Mouse (Mus musculus) cerebellum, adult 11 months (tissue): Measurements from ENCODE around the gene Pex14.

Experiments
- DNase-seq: peaks from one replicate; pipeline ENCODE4 v3.0.0; 2022

The Pex14 gene

DNA sequence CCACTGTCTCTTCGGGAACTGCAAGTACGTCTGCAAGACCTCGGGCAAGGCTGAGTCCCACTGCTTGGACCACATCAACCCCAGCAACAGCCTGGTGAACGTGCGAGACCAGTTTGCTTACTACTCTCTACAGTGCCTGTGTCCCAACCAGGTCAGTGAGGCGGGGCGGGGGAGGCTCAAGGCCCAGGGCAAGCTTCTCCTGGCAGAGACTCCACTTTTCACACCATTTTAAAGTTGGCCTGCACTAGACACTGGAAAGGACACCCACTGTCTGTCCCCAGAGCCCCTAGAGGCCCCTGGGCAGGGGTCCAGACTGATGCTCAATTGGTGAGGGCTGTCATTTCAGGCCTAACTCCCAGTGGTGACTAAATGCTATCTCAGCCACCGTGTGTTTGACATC lies 153.6 kb downstream of the Pex14 start:
- DNase-seq, result no peak

DNA sequence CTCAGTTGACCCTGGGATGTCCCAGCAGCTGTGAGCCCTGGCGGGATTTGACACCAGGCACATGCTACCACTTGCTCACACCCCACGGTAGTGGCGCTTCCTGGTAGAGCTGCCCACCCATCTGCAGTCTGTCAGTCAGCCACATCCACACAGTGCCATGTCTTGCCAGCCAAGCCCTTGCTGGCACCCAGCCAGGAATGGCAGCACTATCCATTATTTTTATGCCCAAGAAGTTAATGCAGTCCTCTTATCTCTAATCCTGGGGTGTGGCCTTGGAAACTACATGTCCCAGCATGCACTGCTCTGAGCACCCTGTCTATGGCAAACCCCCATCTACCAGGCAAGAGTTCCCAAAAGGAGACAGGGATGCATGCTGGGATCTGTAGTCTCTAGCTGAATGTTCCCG lies 154.2 kb downstream of the Pex14 start:
- DNase-seq, result peak; percentile 15

DNA sequence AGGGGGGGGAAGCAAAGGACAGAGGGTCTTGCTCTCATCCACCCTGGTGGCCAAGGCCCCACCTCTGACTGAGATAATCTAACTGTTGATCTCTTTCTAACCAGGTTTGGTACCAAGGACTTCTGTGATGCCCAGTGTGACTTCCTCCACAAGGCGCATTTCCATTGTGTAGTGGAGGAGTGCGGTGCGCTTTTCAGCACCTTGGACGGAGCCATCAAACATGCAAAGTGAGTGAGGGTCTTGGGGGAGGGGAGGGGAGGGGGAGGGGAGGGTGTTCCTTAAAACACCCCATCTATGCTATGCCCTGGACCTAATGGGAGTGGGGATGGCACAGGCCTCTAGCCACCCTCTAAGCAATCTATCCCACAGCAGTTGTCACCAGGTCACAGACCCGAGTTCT lies 156.6 kb downstream of the Pex14 start:
- DNase-seq, result no peak

GRCm38 (mm10) chr4:148941321-148941720 lies 158.4 kb downstream of the Pex14 start:
- no peak for DNase-seq

GRCm38 (mm10) chr4:148940674-148941211 lies 158.9 kb downstream of the Pex14 start:
- DNase-seq, result no peak

DNA sequence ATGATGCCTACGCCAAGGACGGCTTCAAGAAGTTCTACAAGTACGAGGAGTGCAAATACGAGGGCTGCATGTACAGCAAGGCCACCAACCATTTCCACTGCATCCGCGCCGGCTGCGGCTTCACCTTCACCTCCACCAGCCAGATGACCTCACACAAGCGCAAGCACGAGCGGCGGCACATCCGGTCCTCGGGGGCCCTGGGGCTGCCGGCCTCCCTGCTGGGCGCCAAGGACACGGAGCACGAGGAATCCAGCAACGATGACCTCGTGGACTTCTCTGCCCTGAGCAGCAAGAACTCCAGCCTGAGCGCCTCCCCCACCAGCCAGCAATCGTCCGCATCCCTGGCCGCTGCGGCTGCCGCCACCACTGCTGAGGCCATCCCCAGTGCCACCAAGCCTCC lies 161.1 kb downstream of the Pex14 start:
- DNase-seq, result no peak

DNA sequence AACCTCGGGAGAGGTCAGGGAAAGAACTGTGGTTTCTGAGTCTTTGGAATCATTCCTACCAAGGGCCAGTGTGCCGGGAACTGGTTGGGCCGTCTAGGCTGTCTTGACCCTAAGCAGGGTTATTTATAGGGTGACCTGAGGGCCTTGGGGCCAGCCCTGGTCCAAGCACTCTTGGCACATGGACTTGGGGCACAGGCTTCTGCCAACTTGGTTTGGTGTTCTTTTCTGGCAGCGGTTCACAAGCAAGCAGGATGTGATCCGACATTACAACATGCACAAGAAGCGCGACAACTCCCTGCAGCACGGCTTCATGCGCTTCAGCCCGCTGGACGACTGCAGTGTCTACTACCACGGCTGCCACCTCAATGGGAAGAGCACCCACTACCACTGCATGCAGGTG lies 162.9 kb downstream of the Pex14 start:
- DNase-seq, result no peak

- DNase-seq, result no peak
Observed at GRCm38 (mm10) chr4:148936111-148936510, 163.6 kb downstream of the Pex14 start.

GRCm38 (mm10) chr4:148935211-148935610 lies 164.5 kb downstream of the Pex14 start:
- no peak for DNase-seq

- no peak for DNase-seq
Observed at GRCm38 (mm10) chr4:148933109-148933508, 166.6 kb downstream of the Pex14 start.

- DNase-seq, result no peak
Observed at GRCm38 (mm10) chr4:148930721-148931229, 168.9 kb downstream of the Pex14 start.

DNA sequence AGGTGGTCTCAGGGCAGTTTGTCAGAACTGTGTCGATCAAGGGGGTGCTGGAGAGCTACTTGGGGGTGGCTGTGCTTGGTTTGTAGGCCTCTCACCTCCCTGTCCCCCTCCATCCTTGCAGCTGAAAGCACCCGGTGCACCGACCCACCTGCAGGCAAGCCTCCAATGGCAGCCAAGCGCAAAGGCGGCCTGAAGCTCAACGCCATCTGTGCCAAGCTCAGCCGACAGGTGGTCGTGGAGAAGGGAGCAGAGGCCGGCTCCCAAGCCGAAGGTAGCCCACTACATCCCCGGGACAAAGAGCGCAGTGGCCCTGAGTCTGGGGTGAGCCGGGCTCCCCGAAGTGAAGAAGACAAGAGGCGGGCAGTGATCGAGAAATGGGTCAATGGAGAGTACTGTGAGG lies 170.8 kb downstream of the Pex14 start:
- DNase-seq, result no peak

DNA sequence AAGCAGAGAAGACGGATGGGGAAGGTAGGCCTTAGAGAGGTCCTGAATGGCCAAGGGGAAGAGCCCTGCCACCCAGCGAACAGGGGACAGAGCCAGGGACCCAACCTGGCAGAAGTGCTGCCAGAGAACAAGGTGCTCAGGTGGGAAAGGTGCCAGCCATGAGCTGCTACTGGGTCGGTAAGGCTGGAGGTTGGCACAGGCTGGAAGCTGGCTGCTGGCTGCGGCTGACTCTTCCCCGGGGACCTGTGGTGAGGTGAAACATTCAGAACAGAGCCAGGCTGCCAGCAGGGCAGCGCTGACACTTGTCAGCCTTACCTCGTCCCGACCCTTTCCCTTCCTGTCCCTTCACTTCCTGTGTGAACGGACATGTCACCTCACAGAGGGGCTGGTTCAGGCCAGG lies 171.4 kb downstream of the Pex14 start:
- no peak for DNase-seq

- no peak for DNase-seq
Observed at GRCm38 (mm10) chr4:148926459-148926858, 173.2 kb downstream of the Pex14 start.

GRCm38 (mm10) chr4:148925589-148926359 lies 173.9 kb downstream of the Pex14 start:
- DNase-seq, result no peak

- DNase-seq, result no peak
Observed at GRCm38 (mm10) chr4:148923976-148924375, 175.7 kb downstream of the Pex14 start.

- DNase-seq, result no peak
Observed at GRCm38 (mm10) chr4:148923414-148923813, 176.3 kb downstream of the Pex14 start.

GRCm38 (mm10) chr4:148922221-148922700 lies 177.4 kb downstream of the Pex14 start:
- no peak for DNase-seq

DNA sequence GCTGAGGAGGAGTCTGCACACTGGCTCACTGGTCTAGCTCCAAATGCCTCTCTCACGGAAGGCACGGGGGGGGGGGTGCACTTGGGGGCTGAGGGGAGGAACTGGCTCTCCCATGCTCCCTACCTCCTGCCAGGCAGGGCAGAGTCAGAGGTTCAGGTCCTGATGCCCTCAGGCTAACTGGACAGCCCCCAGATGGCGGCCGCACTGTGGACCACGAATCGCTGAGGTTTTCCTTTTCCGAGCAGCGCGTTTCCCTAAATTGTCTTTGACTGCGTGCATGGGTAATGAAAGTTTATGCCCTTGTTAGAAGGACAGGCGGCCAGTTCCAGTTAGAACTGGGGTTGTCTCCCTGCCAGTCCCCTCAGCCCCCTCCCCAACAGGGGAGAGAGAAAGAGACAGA lies 179.1 kb downstream of the Pex14 start:
- DNase-seq, result no peak

- no peak for DNase-seq
Observed at GRCm38 (mm10) chr4:148918707-148919447, 180.8 kb downstream of the Pex14 start.

- no peak for DNase-seq
Observed at GRCm38 (mm10) chr4:148915849-148916248, 183.8 kb downstream of the Pex14 start.

- no peak for DNase-seq
Observed at GRCm38 (mm10) chr4:148914863-148915622, 184.6 kb downstream of the Pex14 start.
